Mouse (Mus musculus) midbrain, embryonic 12.5 days (tissue): ENCODE data around the gene Col27a1. TPM values are rescaled to one million over a fixed set of nuclear protein-coding genes. Genes with fewer than 3 reads are reported as not detected.

Experiments used
- ATAC-seq: fragments of 200-750 bp; cut with Nextera tagmentation; 2 replicates; pipeline ENCODE4 v1.8.0; 2017; ENCODE audit warnings: low read depth, moderate TSS enrichment, moderate library complexity; ENCODE audit not compliant: low FRiP score
- H3K27ac ChIP-seq: fragments of 300-500 bp; sonication (generic); replicated peaks from 2 replicates; pipeline ENCODE4 v1.5.1; 2016; ENCODE audit warnings: mild to moderate bottlenecking
- H3K27me3 ChIP-seq: fragments of 300-500 bp; sonication (generic); 2 replicates; pipeline ENCODE4 v1.6.1; 2016; ENCODE audit warnings: mild to moderate bottlenecking
- H3K36me3 ChIP-seq: fragments of 300-500 bp; sonication (generic); 2 replicates; pipeline ENCODE4 v1.6.1; 2016
- H3K4me1 ChIP-seq: fragments of 300-500 bp; sonication (generic); 2 replicates; pipeline ENCODE4 v1.6.1; 2016
- H3K4me2 ChIP-seq: fragments of 300-500 bp; sonication (generic); replicated peaks from 2 replicates; pipeline ENCODE4 v1.6.1; 2016; ENCODE audit warnings: mild to moderate bottlenecking, moderate library complexity
- H3K4me3 ChIP-seq: fragments of 300-500 bp; sonication (generic); 2 replicates; pipeline ENCODE4 v1.5.1; 2016; ENCODE audit warnings: mild to moderate bottlenecking
- H3K9ac ChIP-seq: fragments of 300-500 bp; sonication (generic); replicated peaks from 2 replicates; pipeline ENCODE4 v1.6.1; 2016; ENCODE audit warnings: mild to moderate bottlenecking, moderate library complexity
- H3K9me3 ChIP-seq: fragments of 300-500 bp; sonication (generic); 2 replicates; pipeline ENCODE4 v1.6.1; 2016; ENCODE audit warnings: mild to moderate bottlenecking
- WGBS: fragments of 180-500 bp; shearing (Covaris S2); methylation state at CpG from one replicate; pipeline ENCODE4 v1.1.7; 2016; 5-methylcytosine and 5-hydroxymethylcytosine counted together
- polyA plus RNA-seq: library from polyadenylated mRNA; unstranded; fragments of >200 nt; fragmentation: Nextera tagmentation; extraction: Ambion mirVana; gene quantifications from 2 replicates; pipeline ENCODE4 v1.2.1, GENCODE M21; 2016

Gene Col27a1
- 2.9 and 4.0 TPM in 2 replicates for polyA plus RNA-seq

DNA sequence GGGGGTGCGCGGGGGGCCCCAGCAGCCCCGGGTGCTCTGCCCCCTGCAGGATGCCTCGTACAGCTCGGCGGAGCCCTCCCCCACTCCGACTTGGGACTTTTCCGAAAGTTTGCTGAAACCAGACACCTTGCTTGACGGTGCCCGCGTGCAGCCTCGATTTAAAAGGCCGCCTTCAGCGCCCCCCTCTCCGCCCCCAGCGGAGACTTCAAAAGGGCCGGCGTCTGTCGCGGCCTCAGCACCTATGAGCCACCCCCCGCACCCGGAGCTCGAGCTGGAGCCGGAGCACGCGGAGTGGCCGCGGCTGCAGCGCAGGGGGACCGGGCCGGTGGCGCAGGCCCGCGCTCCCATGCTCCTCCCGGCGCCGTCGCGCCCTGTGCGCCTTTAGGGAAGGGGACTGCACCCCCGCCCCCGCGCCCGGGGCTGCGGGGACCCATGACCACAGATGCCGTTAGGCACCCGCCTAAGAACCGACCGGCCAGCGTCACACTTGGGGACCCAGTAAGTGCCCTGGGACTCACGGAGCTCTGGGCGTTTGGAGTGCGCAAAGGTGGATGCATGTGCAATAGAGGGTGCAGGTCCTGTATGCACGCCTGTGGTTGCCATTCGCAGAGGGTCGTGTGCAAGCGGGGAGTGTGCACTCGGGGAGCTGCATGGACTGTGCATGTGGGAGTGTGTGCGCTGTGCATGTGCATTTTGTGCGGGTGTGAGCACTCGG, at the start of gene Col27a1:
TSS of gene Col27a1 (plus strand) at position 98 of the 715 bp plus-strand sequence.
- no peaks in the 10 kb centered on the region for H3K9me3 ChIP-seq
- under 1% methylated on average over 60 of the region's 61 CpGs for WGBS
- H3K9ac ChIP-seq, result peak within 1 kb of the TSS; percentile 44
- ATAC-seq, result peak; percentile 32
- no peaks in the 10 kb centered on the region for H3K36me3 ChIP-seq
- H3K4me3 ChIP-seq, result peak within 1 kb of the TSS; percentile 67
- H3K4me1 ChIP-seq, result peaks cover 22% of the 10 kb centered on the region
- H3K27ac ChIP-seq, result no peak within 1 kb of the TSS
- H3K27me3 ChIP-seq, result peaks cover 57% of the 10 kb centered on the region
- H3K4me2 ChIP-seq, result peak within 1 kb of the TSS; percentile 98

DNA sequence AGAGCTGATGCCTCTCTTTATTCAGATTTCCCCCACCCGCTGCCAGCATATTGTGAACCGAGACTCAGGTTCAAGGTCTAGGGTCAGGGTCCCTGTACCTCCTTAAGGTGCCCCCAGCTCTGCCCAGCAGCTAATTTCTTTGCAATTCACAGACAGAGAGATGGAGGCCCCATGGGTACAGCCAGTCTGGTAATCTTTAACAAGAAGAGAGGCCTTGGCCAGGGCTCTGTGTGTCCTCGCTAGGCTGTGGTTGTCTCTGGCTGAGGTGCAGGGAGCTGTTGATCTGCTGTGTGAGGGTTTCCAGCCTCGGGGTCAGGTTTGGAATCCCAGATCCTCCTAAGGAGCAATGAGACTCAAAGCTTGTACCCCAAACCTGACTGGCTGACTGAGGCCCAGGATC, 48.2 kb upstream of the Col27a1 start:
- H3K9me3 ChIP-seq, result no peaks in the 10 kb centered on the region
- H3K4me2 ChIP-seq, result no peak overlapping the region
- no peaks in the 10 kb centered on the region for H3K4me1 ChIP-seq
- H3K4me3 ChIP-seq, result no peak overlapping the region
- no peak overlapping the region for H3K9ac ChIP-seq
- WGBS, result 92% methylated on average over 4 of the region's 4 CpGs
- no peaks in the 10 kb centered on the region for H3K36me3 ChIP-seq
- no peak overlapping the region for H3K27ac ChIP-seq
- no peak for ATAC-seq
- H3K27me3 ChIP-seq, result peaks cover 4% of the 10 kb centered on the region; the same call in 1 of the 2 replicates

DNA sequence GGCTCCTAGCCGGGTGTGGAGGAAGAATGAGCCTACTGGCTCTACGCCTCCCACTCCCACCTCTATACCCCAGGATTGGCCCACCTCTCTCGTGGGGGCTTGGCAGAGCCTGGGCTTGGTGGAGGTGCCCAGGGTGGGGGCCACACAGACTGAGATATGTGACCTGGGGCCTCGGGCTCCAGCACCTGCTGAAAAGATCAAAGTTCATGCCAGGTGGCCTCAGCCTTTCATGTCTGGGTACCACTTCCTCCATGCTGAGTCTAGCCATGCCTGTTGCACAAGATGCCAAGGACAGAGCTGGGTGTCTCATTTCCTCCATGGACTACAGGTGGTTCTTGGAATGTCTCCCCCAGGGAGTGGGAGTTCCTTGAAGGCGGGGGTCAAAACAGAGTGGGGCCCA, 47.5 kb upstream of the Col27a1 start:
- Histone ChIP-seq H3K9ac (no peak overlapping the region), H3K27me3 (peaks cover 9% of the 10 kb centered on the region), H3K4me1 (0 out of 2 replicates have a peak, but pooled peaks cover 2% of the 10 kb centered on the region), H3K4me2 (no peak overlapping the region), H3K27ac (no peak overlapping the region), H3K36me3 (no peaks in the 10 kb centered on the region), H3K4me3 (no peak overlapping the region), H3K9me3 (no peaks in the 10 kb centered on the region)
- WGBS, result 81% methylated on average over 5 of the region's 5 CpGs
- no peak for ATAC-seq

DNA sequence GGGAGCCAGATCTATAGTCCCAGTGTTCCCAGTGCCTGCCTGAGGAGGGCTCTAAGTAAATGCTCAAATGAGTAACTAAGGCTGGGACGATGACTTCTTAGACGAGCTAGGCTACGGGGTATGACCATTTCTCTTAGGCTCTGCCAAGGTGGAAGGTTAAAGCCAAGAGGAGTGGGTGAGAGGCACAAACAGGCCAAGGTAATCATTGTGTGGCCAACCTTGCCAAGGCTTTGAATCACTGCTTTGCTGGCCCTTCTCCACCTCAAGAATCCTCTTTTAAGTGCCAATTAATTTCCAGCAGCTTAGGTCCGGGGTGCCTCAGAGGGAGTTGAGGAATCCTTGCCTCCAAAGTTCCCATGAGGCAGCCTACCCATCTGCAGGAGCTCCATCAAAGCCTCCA, 43.7 kb upstream of the Col27a1 start:
- 0 out of 2 replicates have a peak, but pooled peaks cover 2% of the 10 kb centered on the region for H3K4me1 ChIP-seq
- no peak overlapping the region for H3K4me3 ChIP-seq
- H3K4me2 ChIP-seq, result no peak overlapping the region
- no peaks in the 10 kb centered on the region for H3K36me3 ChIP-seq
- 91% methylated on average over 4 of the region's 4 CpGs for WGBS
- H3K27ac ChIP-seq, result no peak overlapping the region
- no peaks in the 10 kb centered on the region for H3K9me3 ChIP-seq
- ATAC-seq, result no peak
- H3K9ac ChIP-seq, result no peak overlapping the region
- H3K27me3 ChIP-seq, result peaks cover 20% of the 10 kb centered on the region

DNA sequence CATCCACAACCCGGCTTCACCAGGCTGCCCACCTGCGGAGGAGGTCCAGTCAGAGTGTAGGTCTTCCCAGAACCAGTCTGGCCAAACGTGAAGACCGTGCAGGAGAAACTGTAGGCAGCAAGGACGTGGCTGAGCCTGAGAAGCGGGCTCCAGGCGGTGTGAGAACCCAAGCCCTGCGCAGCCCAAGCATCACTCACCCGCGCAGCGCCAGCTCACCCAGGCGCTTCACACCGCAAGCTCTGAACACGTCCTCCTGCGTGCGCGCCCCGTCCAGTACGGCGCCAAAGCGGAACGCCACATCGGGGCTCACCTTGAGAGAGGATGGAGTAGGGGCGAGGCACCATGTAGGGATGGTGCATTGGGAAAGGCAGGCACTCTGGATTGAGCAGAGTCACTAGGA, 42.7 kb upstream of the Col27a1 start:
- H3K9me3 ChIP-seq, result no peaks in the 10 kb centered on the region
- H3K36me3 ChIP-seq, result no peaks in the 10 kb centered on the region
- WGBS, result 51% methylated on average over 24 of the region's 24 CpGs
- H3K9ac ChIP-seq, result no peak overlapping the region
- H3K4me2 ChIP-seq, result no peak overlapping the region
- peaks cover 20% of the 10 kb centered on the region for H3K27me3 ChIP-seq
- H3K27ac ChIP-seq, result no peak overlapping the region
- H3K4me1 ChIP-seq, result 0 out of 2 replicates have a peak, but pooled peaks cover 2% of the 10 kb centered on the region
- no peak for ATAC-seq
- no peak overlapping the region for H3K4me3 ChIP-seq

DNA sequence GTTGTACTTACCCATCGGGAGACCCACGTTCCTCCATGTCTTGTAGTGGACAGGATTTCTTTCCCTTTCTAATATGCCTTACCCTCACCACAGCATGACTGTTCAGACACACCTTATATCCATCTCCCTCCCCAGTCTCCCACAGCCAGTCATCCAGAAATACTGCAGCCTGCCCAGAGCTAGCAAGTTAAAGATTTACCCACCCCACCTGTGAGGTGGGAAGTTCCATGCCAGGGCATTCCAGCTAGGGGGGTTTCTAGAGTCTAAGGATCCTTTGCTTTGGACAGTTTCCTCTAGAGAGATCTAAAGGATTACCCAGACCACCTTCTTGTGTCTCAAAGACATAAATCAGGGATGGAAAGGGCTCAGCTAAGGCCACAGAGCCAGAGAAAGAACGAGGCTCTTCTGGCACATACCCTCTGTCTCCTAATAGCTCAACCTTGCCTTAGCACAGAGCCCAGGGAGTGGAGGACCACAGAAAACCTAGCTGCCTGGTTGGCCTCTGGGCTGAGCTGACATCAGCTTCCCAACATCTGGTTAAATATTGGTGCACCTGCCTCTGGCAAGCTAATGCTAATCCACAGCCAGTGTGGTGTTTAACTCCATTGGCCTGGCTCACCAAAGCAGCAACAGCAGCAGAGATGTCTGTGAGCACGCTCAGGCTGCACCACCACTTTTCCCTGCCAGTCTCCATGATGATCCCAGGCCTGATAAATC, 41.7 kb upstream of the Col27a1 start, which contains the start of gene Kif12:
TSS of gene Kif12 (minus strand) at position 163 of the 717 bp plus-strand sequence.
- no peak within 1 kb of the TSS for H3K27ac ChIP-seq
- no peak within 1 kb of the TSS for H3K9ac ChIP-seq
- 0 out of 2 replicates have a peak, but pooled peaks cover 2% of the 10 kb centered on the region for H3K4me1 ChIP-seq
- WGBS, result 87% methylated on average over 4 of the region's 4 CpGs
- no peaks in the 10 kb centered on the region for H3K9me3 ChIP-seq
- H3K36me3 ChIP-seq, result no peaks in the 10 kb centered on the region
- no peak within 1 kb of the TSS for H3K4me3 ChIP-seq
- peaks cover 20% of the 10 kb centered on the region for H3K27me3 ChIP-seq
- no peak within 1 kb of the TSS for H3K4me2 ChIP-seq
- ATAC-seq, result no peak

DNA sequence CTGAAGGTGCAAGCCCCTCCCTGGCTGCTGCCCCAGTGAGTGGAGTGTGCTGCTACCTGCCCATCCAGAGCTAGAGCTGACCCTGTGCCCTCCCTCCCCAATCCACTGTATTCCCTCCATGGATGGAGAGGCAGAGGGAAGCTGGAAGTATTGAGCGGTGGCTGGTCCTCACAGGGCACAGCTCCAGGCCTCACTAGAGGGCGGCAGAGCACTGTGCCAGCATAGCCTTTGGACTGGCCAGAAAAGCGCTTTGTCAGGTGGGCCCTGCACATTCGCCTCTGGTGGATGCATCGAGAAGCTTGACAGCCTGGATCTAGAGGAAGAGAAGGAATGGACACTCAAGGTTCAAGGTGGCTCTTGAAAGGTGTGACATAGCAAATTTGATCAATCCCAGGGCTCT, 32.2 kb upstream of the Col27a1 start:
- no peaks in the 10 kb centered on the region for H3K9me3 ChIP-seq
- no peak overlapping the region for H3K9ac ChIP-seq
- ATAC-seq, result peak; percentile 86
- no peak overlapping the region for H3K4me2 ChIP-seq
- no peaks in the 10 kb centered on the region for H3K36me3 ChIP-seq
- WGBS, result 11% methylated on average over 5 of the region's 5 CpGs
- H3K4me3 ChIP-seq, result no peak overlapping the region
- peaks cover 12% of the 10 kb centered on the region; the same call in 1 of the 2 replicates for H3K27me3 ChIP-seq
- H3K4me1 ChIP-seq, result peaks cover under 1% of the 10 kb centered on the region; the same call in 1 of the 2 replicates
- H3K27ac ChIP-seq, result no peak overlapping the region

DNA sequence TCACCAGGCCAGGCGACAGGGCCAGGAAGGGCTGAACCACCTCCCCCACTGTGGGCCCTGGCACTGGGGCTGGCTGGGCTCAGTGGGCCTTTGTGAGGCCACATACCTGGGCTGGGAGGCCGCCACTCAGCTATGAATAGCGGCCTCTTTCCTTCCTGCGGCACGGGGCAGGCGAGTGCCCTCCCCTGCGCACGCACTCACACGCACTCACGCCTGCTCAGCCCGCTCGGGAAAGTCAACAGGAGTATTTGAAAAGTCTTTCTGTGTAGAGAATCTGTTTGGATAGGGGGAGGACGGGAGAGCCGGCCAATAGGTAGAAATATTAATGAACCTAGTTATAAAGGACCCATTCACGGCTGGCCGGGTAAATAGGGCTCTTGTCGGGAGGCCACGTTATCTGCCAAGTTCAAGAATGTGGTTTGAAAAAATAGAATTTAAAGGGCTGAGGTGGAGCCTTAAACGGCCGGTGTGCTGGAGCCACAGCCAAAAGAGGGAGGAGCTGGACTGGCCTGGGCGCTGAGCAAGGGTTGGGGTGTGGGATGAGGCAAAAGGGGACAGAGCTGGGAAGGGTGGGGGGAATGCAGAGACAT, 27.4 kb upstream of the Col27a1 start:
- Histone ChIP-seq H3K9ac (no peak overlapping the region), H3K27ac (no peak overlapping the region), H3K4me2 (0 out of 2 replicates have a peak overlapping the region, but pooled peaks have one; percentile 3), H3K4me3 (no peak overlapping the region), H3K36me3 (no peaks in the 10 kb centered on the region), H3K9me3 (no peaks in the 10 kb centered on the region), H3K4me1 (peaks cover 2% of the 10 kb centered on the region; the same call in 1 of the 2 replicates), H3K27me3 (peaks cover 12% of the 10 kb centered on the region; the same call in 1 of the 2 replicates)
- peak; percentile 53; the same call in 1 of the 2 replicates for ATAC-seq
- 47% methylated on average over 21 of the region's 21 CpGs for WGBS

DNA sequence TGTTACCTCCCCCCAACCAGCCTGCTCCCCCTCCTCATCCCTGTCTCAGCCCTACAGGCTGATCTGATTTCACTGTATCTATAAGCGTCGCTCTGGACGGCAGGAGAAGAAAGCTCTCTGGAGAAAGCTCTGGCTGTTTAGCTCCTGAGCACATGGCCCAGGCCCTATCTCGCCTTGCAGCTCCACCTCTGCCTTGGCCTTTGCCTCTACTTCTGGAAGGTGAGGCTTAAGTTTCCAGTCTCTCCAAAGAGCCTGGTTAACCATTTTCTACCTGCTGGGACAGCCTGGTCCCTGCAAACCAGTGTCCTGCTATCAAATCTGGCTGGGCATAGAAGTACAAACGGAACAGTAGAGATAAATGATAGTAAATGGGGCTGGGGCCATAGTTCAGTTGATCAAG, 22.2 kb upstream of the Col27a1 start:
- Histone ChIP-seq H3K4me1 (peaks cover under 1% of the 10 kb centered on the region; the same call in 1 of the 2 replicates), H3K27ac (no peak overlapping the region), H3K27me3 (no peaks in the 10 kb centered on the region; the same call in 1 of the 2 replicates), H3K9me3 (no peaks in the 10 kb centered on the region), H3K4me2 (no peak overlapping the region), H3K36me3 (no peaks in the 10 kb centered on the region), H3K9ac (no peak overlapping the region), H3K4me3 (no peak overlapping the region)
- ATAC-seq, result no peak
- WGBS, result 86% methylated on average over 5 of the region's 5 CpGs

DNA sequence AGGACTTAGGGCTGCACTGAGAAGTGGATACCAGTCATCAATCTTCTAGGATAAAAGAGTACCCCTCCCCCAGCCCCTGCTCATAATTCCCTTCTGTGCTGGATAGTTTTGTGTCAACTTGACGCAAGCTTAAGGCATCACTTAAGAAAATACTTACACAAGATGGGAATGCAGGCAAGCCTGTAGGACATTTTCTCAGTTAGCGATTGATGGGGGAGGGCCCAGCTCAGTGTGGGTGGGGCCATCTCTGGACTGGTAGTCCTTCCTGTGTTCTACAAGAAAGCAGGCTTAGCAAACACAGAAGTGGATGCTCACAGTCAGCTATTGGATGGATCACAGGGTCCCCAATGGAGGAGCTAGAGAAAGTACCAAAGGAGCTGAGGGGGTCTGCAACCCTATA, 19.4 kb upstream of the Col27a1 start:
- Histone ChIP-seq H3K4me2 (no peak overlapping the region), H3K27ac (no peak overlapping the region), H3K4me3 (no peak overlapping the region), H3K9ac (no peak overlapping the region), H3K36me3 (no peaks in the 10 kb centered on the region), H3K4me1 (no peaks in the 10 kb centered on the region), H3K9me3 (no peaks in the 10 kb centered on the region), H3K27me3 (no peaks in the 10 kb centered on the region)
- ATAC-seq, result no peak
- 92% methylated on average over 2 of the region's 2 CpGs for WGBS

DNA sequence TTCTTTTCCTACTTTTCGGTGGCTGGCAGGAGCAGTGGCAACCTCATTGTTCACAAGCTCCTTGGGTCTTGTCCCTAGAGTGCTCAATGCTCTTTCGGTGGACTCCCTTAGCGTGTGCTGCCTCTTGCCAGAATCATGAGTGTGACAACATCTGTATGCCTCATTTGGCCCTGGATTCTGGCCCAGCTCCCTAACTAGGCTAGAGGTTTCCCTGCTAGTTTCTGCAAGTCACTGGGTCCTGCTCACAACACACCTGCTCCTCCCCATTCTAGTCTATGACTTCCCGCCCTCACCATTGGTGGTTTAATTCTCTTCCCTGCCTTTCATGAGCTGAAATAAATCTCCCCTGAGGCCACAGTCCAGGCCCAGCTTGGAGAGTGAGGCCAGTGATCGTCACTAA, 14.4 kb upstream of the Col27a1 start:
- no peaks in the 10 kb centered on the region for H3K9me3 ChIP-seq
- WGBS, result 88% methylated on average over 5 of the region's 5 CpGs
- no peak overlapping the region for H3K9ac ChIP-seq

DNA sequence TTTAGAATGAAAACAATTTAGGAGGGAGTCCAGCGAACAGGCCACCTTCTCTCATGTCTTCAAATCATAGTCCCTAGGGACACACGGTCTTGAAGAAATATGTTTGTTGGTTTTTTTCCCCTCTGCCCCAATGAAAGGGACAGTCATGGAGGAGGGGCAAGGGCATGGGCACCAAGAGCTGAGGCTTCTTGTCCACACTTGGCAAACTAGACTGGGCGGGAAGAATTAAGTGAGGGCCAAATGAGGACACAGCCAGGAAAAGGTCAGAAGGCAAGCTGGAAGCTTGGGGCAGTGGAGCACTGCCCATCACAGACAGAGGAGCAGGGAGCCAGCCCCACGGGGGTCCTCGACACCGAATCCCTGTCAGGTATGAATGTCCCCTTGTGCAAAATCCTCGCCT, 9.9 kb upstream of the Col27a1 start:
- Histone ChIP-seq H3K36me3 (no peaks in the 10 kb centered on the region), H3K27ac (no peak overlapping the region), H3K9ac (no peak overlapping the region), H3K4me2 (no peak overlapping the region), H3K9me3 (no peaks in the 10 kb centered on the region), H3K4me1 (no peaks in the 10 kb centered on the region), H3K27me3 (no peaks in the 10 kb centered on the region), H3K4me3 (no peak overlapping the region)
- ATAC-seq, result no peak
- 91% methylated on average over 7 of the region's 7 CpGs for WGBS

More for the DNA sequence above, 14.4 kb upstream of the Col27a1 start:
- Histone ChIP-seq H3K27me3 (no peaks in the 10 kb centered on the region), H3K4me1 (no peaks in the 10 kb centered on the region), H3K4me2 (no peak overlapping the region), H3K27ac (no peak overlapping the region), H3K4me3 (no peak overlapping the region), H3K36me3 (no peaks in the 10 kb centered on the region)
- ATAC-seq, result no peak
